Mouse (Mus musculus): ENCODE data around the gene Socs3.

Socs3 gene

DNA sequence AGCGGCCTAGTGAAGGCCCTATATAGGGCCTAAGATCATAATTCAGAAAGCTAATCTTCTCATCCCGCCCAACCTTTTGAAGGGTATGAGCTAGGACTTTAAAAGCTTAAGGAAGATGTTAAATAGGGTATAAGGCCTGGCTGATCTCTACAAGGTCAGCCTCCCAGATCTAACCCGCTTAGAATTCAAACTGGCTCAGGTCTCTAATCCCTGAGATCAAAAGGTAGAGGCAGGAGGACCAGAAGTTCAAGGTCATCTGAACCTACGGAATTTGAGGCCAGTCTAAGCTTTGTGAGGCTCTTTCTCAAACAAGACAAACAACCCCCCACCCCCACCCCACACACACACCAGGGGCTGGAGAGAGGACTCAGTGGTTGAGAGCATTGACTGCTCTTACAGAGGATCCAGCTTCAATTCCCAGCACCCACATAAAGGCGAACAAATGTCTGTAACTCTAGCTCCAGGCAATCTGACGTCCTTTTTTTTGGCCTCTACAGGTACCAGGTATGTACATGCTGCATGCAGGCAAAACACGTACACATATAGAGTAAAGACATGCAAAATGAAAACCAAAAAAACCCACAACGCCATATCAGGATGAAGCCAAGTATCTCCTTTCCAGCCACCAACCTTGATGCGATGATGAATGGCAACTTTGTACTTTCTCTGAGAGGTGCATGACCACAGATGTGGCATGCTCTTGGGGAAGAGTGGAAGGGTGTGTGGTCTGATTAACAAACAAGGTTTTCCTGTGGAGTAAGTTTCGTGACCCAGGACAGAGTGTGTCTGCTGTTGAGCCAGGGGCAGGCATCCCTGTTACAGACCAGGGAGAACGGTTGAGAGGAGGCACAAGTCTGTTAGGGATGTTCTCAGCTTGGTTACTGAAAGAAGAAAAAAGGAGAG is 3.1 kb upstream of the Socs3 start:
- DNase-seq (ENCODE audit: low spot score in 2 of 2) = no peak

DNA sequence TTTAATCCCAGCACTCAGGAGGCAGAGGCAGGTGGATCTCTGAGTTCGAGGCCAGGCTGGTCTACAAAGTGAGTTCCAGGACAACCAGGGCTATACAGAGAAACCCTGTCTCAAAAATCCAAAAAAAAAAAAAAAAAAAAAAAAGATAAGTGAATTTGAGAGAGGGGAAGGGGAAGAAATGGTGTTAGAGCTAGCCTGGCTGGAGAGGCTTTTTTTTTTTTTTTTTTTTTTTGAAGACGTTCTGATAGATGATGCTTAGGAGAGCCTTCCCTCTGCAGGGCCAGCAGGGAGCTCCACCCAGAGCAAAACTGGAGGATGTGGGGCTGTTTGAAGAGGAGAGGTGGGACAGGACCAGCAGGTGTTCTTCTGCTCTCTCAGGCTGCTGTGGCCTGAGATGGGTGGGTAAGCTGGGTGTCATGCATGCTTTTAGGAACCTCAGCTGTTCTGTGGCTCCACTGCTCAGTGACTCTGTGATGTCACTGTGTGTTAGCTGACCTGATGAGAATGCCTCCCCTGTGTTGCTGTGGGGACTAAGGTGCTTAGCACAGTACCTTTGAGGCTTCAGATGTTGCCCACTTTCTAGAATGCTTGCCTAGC is 1.9 kb upstream of the Socs3 start:
- DNase-seq (ENCODE audit: low spot score in 2 of 2) = no peak

GRCm38 (mm10) chr11:117971100-117971499 is 1.3 kb upstream of the Socs3 start:
- DNase-seq (ENCODE audit: low spot score in 2 of 2) = no peak

DNA sequence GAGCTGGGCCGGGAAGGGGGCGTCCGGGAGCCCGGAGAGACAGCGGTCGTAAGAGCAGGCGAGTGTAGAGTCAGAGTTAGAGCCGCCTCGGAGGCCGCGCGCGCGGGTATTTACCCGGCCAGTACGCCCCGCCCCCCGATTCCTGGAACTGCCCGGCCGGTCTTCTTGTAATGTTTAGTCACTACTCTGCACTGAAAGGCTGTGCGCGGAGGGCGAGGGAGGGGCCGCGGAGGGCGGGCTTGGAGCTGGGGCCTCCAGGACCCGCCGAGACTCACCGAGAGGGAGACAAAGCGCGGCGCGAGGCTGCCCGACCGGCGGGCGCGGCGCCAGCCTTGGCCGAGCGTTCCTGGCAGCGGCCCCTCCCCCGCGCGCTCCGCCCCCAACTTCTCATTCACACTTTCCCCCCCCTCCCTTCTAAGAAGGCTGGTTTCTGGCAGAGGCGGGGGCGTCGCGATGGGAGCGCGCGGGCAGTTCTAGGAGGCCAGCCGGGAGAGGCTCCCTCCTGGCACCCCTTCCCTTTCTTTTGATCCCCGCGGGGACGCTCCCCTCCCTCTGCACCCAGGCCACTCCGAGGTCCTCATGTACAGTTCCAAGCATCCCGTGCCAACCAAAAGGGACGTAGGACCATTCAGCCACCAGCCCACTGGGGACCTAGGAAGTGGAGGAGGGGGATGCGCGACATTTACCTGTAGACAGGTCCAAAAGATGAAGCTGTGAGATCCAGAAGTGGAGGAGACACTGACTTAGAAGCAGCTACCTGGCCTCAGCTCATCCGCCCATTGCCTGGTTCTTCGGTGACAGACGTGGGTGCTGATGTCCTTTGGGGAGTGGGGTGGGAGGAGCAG is 525 bp downstream of the Socs3 start:
- peak; percentile 61 to 91 for DNase-seq (ENCODE audit: low spot score in 2 of 2)

- no peak for DNase-seq (ENCODE audit: low spot score in 2 of 2)
Observed at GRCm38 (mm10) chr11:117968716-117969099, 1.1 kb downstream of the Socs3 start.

DNA sequence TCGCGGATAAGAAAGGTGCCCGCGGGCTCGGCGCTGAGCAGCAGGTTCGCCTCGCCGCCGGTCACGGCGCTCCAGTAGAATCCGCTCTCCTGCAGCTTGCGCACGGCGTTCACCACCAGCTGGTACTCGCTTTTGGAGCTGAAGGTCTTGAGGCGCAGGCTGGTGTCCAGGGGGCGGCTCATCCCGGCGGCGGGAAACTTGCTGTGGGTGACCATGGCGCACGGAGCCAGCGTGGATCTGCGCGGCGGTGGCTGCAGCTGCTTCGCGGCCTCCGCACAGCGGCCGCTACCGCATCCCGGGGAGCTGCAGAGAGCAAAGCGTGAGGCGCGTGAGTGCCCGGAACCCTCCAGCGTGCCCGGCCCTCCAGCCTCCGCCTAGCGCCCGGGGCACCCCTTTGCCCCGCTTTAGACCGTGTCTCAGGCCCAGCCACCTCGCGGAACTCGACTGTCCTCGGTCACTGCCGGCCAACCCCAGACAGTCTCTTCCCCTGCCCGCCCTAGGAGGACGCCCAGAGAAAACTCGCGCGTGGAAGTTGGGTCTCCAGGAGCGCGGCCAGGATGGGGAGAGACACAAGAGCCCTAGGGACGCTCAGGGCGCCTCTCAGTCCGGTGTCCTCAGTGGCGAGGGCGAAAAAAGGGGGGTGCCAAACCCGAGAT is 1.7 kb downstream of the Socs3 start:
- DNase-seq (ENCODE audit: low spot score in 2 of 2) = peak in 1 of 2 experiments; percentile 33

GRCm38 (mm10) chr11:117967249-117968015 is 2.4 kb downstream of the Socs3 start:
- DNase-seq (ENCODE audit: low spot score in 2 of 2) = no peak

DNA sequence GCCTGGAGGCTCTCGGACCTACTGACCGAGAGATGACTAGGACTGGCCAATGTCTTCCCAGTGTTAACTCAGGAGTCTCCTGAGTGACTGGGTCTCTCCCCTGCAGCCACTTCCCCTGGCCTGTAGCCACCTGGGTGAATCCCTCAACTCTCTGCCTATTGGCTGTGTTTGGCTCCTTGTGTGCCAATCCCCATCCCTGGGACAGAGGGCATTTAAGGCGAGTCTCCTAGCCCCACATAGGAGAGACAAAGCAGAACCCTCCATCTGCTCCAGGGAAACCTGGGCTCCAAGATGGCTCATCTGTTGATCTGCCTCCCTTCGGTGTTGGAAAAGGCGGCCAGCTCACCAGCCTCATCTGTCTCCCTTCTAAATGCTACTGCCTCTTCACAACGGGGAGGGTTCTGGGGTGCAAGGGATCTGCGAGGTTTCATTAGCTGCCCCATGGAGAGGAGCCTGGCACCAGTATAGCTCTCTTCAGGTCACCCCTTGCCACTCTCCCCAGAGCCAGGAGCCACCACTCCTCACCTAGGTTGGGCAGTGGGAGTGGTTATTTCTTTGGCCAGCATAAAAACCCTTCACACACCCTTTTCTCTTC is 3.2 kb downstream of the Socs3 start:
- DNase-seq (ENCODE audit: low spot score in 2 of 2) = peak in 1 of 2 experiments; percentile 31

- DNase-seq (ENCODE audit: low spot score in 2 of 2) = no peak
Observed at GRCm38 (mm10) chr11:117965561-117965981, 4.3 kb downstream of the Socs3 start.

DNA sequence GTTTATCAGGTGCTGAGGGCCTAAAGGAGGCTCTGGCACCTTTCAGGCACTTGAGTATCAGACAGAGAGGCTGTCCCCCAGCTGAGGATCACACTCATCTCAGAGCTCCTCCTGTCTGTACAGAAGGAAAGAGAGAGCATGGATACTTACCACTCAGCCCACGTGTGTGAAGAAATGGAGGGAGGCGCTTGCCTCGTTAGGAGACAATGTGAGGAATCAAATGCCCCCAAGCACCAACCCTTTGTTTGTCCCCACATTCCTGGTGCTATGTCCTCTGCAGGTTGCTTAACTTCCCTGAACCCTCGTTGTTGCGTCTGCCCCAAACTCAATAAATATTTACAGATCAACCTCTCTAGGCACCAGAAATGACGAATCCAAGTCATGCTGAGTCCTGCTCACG is 4.8 kb downstream of the Socs3 start:
- DNase-seq (ENCODE audit: low spot score in 2 of 2) = no peak

DNA sequence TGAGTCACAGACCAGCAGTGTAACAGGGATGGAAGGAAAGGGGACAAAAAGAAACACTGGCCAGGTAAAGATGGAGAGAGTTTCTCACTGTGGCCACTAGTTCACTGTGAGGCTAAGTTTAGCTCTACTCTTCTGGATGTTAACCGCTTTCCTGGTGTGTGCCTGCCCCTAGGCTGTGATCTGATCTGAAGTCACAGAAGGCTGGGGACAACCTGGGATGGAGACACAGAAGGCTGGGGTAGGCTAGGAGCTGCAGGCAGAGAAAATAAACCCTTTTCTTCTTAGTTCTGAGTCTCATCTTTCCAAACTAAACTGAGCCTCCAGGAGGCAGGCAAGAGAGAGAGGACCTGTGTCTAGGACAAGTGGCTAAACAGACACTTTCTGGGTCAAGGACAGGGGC is 5.6 kb downstream of the Socs3 start:
- DNase-seq (ENCODE audit: low spot score in 2 of 2) = no peak

GRCm38 (mm10) chr11:117963872-117964271 is 6.0 kb downstream of the Socs3 start:
- no peak for DNase-seq (ENCODE audit: low spot score in 2 of 2)

DNA sequence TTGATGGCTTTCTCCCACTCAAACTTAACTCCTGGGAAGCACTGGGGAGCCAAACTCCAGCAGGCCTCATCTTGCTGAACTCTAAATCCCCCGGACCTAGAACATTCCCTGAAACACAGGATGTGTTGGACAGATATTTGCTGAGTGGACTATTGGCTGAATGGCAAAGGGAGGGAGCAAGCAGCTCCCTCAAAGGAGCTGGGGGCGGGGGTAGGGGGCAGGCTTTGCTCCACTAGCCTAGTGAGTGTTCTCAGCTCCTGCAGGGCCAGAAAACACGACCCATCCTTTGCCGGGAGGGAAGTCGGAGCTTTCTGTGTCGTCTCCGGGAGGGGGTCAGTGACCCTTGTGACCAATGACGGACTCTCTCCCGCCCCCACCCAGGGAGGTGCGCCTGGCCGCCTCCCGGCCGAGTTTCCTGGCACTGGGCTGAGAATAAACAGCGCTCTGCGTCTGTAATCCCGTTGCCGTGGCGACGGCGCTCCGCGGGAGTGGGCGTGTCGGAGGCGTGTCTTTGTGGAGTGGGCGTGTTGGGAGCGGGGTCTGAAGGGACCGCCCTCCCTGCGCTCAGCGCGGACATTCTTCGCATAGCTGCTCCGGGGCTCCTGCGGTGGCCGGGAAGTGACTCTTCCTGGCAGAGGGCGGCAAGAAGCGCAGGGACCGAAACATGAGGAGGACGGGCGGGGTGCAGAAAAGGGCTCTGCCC is 6.6 kb downstream of the Socs3 start:
- peak; percentile 82 to 96 for DNase-seq (ENCODE audit: low spot score in 2 of 2)

DNA sequence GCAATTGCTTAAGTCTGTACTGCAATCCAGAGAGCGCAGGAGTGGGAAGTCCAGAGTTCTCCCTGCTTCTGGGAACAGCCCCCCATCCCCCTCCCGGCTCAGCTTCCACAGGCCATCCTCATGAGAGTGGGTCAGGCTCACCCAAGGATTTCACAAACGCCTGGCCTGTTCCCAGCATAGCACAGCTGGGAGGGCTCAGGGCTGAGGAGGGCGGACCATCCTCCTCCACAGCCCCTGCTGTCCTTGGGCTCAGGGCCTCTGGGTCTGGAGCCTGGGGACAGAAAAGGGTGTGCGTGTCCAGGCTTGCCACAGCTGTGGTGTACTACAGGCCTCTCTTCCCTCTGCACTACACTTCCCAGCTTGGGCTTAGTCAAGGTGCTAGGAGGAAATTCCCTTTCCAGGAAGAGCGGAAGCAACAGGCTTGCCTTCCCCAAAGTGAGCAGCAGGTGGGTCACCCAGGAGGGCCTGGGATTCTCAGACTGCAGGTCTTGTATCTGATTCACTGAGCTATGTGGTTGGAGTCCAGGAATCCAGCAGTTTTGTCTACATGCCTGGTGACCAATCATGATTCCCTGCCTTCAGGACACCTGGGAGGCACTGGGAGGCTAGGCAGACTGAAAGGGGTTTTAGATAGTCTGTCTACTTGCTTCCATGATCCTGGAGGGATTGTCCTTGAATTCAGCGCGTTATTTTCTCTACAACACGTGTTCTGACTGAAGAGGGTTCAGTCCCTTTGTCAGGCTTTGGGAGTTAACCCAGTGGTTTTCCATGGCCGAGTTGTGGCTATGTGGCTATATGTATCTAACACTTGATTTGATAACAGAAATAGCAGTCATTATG is 7.4 kb downstream of the Socs3 start:
- no peak for DNase-seq (ENCODE audit: low spot score in 2 of 2)

DNA sequence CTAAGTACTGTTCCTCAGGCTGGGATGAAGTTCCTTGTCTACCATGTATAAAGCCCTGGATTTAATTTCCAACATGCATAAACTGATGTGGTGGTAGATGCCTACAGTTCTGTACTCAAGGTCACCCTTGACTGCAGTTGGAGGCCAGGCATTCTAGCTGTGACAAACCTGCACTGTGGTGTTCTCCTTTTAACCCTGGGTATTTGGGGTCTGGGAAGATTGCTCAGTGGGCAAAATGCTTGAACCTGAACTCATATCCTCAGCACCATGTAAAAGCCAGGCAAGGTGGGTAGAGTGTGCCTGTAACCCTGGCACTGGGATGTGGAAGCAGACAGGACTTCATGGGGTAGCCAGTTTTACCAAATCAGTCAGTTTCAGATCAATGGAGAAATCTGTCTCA is 9.2 kb downstream of the Socs3 start:
- no peak for DNase-seq (ENCODE audit: low spot score in 2 of 2)

DNA sequence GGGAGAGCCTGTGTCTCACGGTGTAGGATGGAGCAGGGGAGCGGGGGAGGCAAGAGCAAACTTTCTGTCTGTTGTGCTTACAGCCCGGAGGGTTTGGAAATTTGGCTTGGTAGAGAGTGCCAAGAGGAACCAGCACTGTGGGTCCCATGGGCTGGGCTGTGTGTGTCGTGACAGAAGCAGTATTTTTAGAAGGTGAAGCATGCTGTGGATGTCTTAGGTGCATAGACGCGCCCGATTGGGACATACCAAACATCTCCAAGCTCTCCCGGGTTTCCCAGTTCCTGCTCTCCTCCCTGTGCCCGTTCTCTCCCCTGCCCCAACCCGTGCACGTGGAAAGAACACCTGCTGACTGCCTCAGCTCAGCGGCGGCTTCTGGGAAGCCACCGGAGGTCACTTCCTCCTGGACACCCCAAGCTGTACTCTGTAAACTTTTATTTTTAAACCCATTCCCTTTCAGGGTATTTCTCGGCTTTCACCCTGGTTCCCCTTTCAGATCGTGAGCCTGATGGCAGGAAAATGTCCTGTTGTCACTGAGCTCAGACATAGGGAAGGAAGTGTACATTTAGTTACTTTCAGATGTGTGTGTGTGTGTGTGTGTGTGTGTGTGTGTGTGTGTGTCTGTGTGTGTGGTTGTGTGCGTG is 10.0 kb downstream of the Socs3 start:
- peak in 1 of 2 experiments; percentile 34 for DNase-seq (ENCODE audit: low spot score in 2 of 2)

- no peak for DNase-seq (ENCODE audit: low spot score in 2 of 2)
Observed at GRCm38 (mm10) chr11:117959166-117959565, 10.7 kb downstream of the Socs3 start.

DNA sequence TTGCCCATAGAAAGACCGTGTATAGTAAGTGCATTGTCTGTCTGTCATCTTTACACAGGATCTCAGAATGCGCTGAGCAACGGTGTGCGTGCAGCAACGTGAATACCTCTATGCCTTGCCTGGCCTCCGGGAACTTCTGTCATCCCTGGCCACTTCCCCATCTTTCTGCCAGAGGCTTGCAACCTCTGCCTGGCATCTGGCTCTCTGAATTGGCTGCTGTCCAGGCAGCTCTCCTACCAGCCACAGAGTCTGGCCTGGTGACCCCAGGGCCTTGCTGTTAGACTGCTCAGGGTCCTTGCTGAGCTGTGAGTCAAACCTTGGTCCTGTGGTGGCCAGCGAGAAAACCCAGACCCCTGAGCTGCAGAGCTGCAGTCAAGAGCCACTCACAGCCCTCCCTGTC is 11.7 kb downstream of the Socs3 start:
- no peak for DNase-seq (ENCODE audit: low spot score in 2 of 2)

DNA sequence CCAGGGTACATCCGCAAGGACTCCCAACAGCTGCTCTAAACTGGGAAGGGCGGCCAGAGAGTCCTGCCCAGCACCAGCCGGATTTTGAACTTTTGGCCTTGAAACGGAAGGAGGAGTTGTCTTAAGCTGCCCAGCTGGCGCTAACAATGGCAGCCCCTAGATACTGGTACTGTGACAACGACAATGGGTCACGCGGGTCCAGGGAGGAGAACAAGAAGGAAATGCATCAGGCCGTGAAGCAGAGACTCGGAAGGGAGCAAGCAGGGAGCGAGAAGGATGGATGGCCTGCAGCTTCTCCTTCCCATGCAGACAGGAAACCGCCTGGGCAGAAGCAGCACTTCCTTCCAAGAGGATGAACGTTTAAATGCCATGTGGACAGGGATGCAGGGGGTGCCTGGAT is 14.2 kb downstream of the Socs3 start:
- no peak for DNase-seq (ENCODE audit: low spot score in 2 of 2)
